Comparison of ENCODE assay signal across 7 mouse cellular contexts in the genomic region with DNA sequence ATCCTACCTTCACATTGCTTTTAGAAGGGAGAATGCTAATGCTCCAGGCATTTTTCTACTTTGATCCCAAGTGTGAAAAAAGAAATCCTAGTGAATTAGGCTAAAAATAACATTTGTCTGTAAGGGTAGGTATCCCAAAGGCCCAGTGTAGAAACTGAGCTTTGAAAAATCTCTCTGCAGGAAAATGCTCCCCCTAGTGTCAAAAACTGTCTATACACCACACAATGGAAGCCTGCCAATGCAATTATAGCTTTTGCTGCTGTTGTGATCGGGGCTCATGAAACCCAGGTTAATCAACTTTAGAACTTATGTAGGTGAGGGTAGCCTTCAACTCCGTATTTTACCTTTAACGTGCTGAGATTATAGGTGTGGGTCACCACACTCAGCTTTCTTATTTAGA. TPM values are rescaled to one million over a fixed set of nuclear protein-coding genes. Genes with fewer than 3 reads are reported as not detected.
DNase-seq lines count a peak whose midpoint lies in the region; ATAC-seq and TF ChIP-seq lines count a peak whose summit lies in the region.

No protein-coding gene starts in this region.

- peak; percentile 81 for TF ChIP-seq CTCF in midbrain, postnatal 0 days (IDR thresholded peaks at IDR 0.05)

- WGBS in midbrain, postnatal 0 days: 47% methylated on average over 3 of the region's 3 CpGs
- WGBS in midbrain, embryonic 15.5 days: 47% methylated on average over 3 of the region's 3 CpGs
- WGBS in heart, embryonic 14.5 days: 25% methylated on average over 3 of the region's 3 CpGs

- H3K4me1 ChIP-seq in midbrain, postnatal 0 days (ENCODE audit: insufficient read depth, low read length): no peaks in the 10 kb centered on the region
- H3K4me1 ChIP-seq in midbrain, embryonic 15.5 days: no peaks in the 10 kb centered on the region
- peaks cover 2 to 30% of the 10 kb centered on the region in 2 experiments for H3K4me1 ChIP-seq in heart, embryonic 14.5 days (ENCODE audit: control insufficient read depth in 2 of 2, insufficient read depth in 2 of 2, low read length in 2 of 2)

- H3K9me3 ChIP-seq in midbrain, postnatal 0 days (ENCODE audit: low read length): no peaks in the 10 kb centered on the region
- H3K9me3 ChIP-seq in midbrain, embryonic 15.5 days: no peaks in the 10 kb centered on the region
- H3K9me3 ChIP-seq in heart, embryonic 14.5 days (ENCODE audit: control insufficient read depth, low read length): no peaks in the 10 kb centered on the region

- H3K4me2 ChIP-seq in midbrain, postnatal 0 days (ENCODE audit: low read depth, low read length, poor library complexity, severe bottlenecking): no peak overlapping the region
- no peak overlapping the region for H3K4me2 ChIP-seq in midbrain, embryonic 15.5 days
- no peak overlapping the region for H3K4me2 ChIP-seq in heart, embryonic 14.5 days (ENCODE audit: low read length)

- H3K27me3 ChIP-seq in midbrain, postnatal 0 days (ENCODE audit: insufficient read depth, low read length): no peaks in the 10 kb centered on the region
- no peaks in the 10 kb centered on the region for H3K27me3 ChIP-seq in midbrain, embryonic 15.5 days (replicated peaks)
- no peaks in the 10 kb centered on the region for H3K27me3 ChIP-seq in heart, embryonic 14.5 days (ENCODE audit: control insufficient read depth, insufficient read depth, low read length)

- H3K27ac ChIP-seq in midbrain, postnatal 0 days (ENCODE audit: low read depth, low read length): no peak overlapping the region
- H3K27ac ChIP-seq in midbrain, embryonic 15.5 days: no peak overlapping the region
- peak overlapping the region in 1 of 2 experiments; percentile 46; a peak in 2 of 4 replicates for H3K27ac ChIP-seq in heart, embryonic 14.5 days (replicated peaks in 1 of 2; ENCODE audit: control insufficient read depth in 1 of 2, insufficient read depth in 1 of 2, low read depth in 2 of 2, low read length in 2 of 2)

- no peak overlapping the region for H3K4me3 ChIP-seq in midbrain, postnatal 0 days (ENCODE audit: low read depth, low read length)
- H3K4me3 ChIP-seq in midbrain, embryonic 15.5 days: no peak overlapping the region
- no peak overlapping the region for H3K4me3 ChIP-seq in heart, embryonic 14.5 days (ENCODE audit: control insufficient read depth in 1 of 2, insufficient read depth in 1 of 2, low read depth in 1 of 2, low read length in 2 of 2)

- no peak for ATAC-seq in midbrain, postnatal 0 days (ENCODE audit: low FRiP score)
- no peak for ATAC-seq in midbrain, embryonic 15.5 days (replicated peaks)
- no peak for ATAC-seq in heart, embryonic 14.5 days (ENCODE audit: insufficient number of reproducible peaks, insufficient read depth, low FRiP score, low read depth)

- no peaks in the 10 kb centered on the region for H3K36me3 ChIP-seq in midbrain, postnatal 0 days (ENCODE audit: insufficient read depth, low read length)
- no peaks in the 10 kb centered on the region for H3K36me3 ChIP-seq in midbrain, embryonic 15.5 days (replicated peaks)
- H3K36me3 ChIP-seq in heart, embryonic 14.5 days (ENCODE audit: control insufficient read depth, insufficient read depth, low read length): no peaks in the 10 kb centered on the region

- no peak overlapping the region for H3K9ac ChIP-seq in midbrain, postnatal 0 days (replicated peaks; ENCODE audit: low read length, poor library complexity, severe bottlenecking)
- no peak overlapping the region for H3K9ac ChIP-seq in midbrain, embryonic 15.5 days
- H3K9ac ChIP-seq in heart, embryonic 14.5 days (ENCODE audit: low read length): peak overlapping the region; percentile 3; the same call in 1 of the 2 replicates

- DNase-seq in midbrain, postnatal 0 days (ENCODE audit: low spot score): peak; percentile 78
- peak; percentile 78 for DNase-seq in Muller cell, postnatal 12 days (ENCODE audit: inconsistent ontology term)
- DNase-seq in cerebellum, adult 8-10 months: peak; percentile 36
- peak; percentile 23 to 53 for DNase-seq in left cerebral cortex, adult 18-20 months (ENCODE audit: low spot score in 2 of 2)
- peak; percentile 81 for DNase-seq in retina, embryonic 14.5 days (ENCODE audit: low spot score)

RNA-seq across cellular contexts. Expression of a gene that starts 30.2 kb away (rescaled TPM):
- total RNA-seq in midbrain, postnatal 0 days (2014; rRNA removed): 45.3 and 73.0 TPM in 2 replicates
- polyA plus RNA-seq in midbrain, postnatal 0 days (2015; fragmentation: Nextera tagmentation; extraction: Ambion mirVana): 136 TPM in 2 replicates
- polyA plus RNA-seq in midbrain, embryonic 15.5 days (2015; fragmentation: Nextera tagmentation; extraction: Ambion mirVana): 111 TPM in 2 replicates
- 98.5 and 101 TPM in 2 replicates for polyA plus RNA-seq in heart, embryonic 14.5 days (2014; fragmentation: Nextera tagmentation; extraction: Ambion mirVana)
- 100 to 1,000 TPM; 143 to 150 TPM for total RNA-seq in left cerebral cortex, adult 18-20 months (2021)

RNA-seq across cellular contexts. Expression of a gene that starts 30.3 kb away (rescaled TPM):
- total RNA-seq in midbrain, postnatal 0 days (2014; rRNA removed): 14.8 and 15.8 TPM in 2 replicates
- 22.5 and 22.8 TPM in 2 replicates for polyA plus RNA-seq in midbrain, postnatal 0 days (2015; fragmentation: Nextera tagmentation; extraction: Ambion mirVana)
- 30.6 and 30.7 TPM in 2 replicates for polyA plus RNA-seq in midbrain, embryonic 15.5 days (2015; fragmentation: Nextera tagmentation; extraction: Ambion mirVana)
- 21.5 and 22.3 TPM in 2 replicates for polyA plus RNA-seq in heart, embryonic 14.5 days (2014; fragmentation: Nextera tagmentation; extraction: Ambion mirVana)
- total RNA-seq in left cerebral cortex, adult 18-20 months (2021): 1 to 10 TPM; 7.8 to 8.9 TPM
